Mouse (Mus musculus) spleen, postnatal 10 days (tissue): ENCODE measurements at regions not wholly inside any gene's neighbourhood (a gene's known extent, or its start where the extent isn't known, plus 50 kb on each side); places are given as distances from the start of the nearest gene placed in this dataset.
A peak's percentile ranks its signal among the peaks of the same experiment; 100 is the strongest.

ENCODE experiments used
- DNase-seq, 2 experiments: peaks; one replicate each; pipeline ENCODE4 v3.0.0; 2021 to 2022; ENCODE audit warnings: low spot score in 2 of 2

- DNase-seq = no peak
These were observed 180.5 kb upstream of the Dlk1 start for GRCm38 (mm10) chr12:109272101-109272500.

DNA sequence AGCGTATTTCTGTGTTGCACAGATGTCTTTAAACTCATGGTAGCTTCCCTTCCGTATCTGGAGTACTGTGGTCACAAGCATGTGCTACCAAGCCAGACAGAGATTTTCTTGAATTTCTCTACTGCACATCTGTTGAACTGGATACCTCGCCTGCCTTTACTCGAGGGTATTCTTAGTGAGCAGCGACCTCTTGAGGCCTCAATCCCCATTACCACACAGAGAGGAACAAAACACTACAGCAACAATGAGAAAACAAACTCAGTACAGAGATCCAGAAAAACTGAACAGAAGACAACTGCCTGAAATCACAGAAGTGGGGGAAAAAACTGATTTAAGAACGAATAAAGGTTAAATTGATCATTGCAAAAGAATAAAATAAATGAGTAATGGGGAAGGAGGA, 137.8 kb upstream of the Dlk1 start:
- peak in 1 of 2 experiments; percentile 43 for DNase-seq

DNA sequence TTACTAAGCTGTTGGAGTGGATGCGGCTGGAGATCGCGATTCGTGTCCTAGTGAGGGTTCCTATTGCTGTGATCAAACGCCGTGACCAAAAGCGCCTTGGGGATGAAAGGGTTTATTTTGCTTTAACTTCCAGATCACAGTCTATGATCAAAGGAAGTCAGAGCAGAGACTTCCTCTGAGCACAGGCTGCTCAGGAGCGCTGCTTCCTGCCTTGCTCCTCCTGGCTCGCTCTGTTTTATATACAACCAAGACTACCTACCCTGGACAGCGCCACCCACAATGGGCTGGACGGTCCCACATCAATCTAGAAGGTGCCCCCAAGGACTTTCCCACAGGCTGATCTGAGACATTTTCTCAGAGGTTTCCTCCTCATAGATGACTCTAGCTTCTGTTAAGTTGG, 126.6 kb upstream of the Dlk1 start:
- DNase-seq = no peak

DNA sequence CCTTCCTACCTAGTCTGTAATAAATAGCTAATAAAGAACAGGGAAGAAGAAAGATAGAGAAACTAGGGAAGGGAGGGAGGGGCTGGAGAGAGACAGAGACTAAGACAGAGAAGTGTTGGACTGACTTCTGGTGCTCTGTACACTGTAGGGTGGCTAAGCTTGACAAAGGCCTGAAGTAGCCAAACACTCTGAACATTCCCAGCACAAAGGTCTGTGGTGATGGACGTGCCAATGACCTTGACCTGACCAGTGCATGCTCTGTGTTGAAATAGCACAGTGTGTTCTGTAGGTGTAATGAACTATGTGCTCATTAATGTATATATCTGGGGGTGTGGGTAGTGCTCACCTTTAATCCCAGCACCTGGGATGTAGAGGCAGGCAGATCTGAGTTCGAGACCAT, 81.3 kb upstream of the Dlk1 start:
- DNase-seq = no peak

DNA sequence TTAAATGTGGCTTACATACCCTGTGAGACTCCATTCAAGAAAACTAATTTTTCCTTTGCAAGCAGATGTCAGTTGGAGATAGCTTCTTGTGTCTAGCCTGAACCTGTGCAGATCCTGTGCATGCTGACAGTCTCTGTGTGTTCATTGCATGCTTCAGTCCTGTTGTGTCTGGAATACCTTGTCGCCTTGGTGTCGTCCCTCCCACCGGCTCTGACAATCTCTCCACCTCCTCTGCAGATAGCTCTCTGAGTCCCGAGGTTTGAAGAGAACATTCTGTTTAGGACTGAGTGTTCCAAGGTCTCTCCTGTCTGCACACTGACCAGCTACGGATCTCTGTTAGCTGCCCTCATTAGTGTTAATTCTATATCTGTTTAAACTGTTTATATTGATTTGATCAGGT, 66.8 kb upstream of the Dlk1 start:
- no peak for DNase-seq

DNA sequence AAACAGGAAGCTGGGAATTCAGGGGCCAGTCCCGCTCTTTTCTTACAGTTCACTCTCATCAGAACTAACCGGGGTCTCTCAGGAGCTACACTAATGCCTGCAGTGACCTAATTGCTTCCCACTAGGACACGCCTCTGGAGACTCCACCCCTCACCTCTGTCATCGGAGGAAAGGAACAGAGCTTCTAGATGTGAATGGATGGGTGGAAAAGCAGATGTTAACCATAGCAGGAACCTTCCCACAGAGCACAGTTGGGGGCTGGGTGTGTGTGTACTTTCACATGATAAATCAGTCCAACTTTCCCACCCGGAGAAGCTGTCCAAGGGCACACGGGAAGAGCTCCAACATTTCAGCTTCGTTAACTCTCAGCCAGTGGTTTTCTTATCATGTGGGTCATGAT, 63.8 kb upstream of the Dlk1 start:
- DNase-seq = no peak

DNA sequence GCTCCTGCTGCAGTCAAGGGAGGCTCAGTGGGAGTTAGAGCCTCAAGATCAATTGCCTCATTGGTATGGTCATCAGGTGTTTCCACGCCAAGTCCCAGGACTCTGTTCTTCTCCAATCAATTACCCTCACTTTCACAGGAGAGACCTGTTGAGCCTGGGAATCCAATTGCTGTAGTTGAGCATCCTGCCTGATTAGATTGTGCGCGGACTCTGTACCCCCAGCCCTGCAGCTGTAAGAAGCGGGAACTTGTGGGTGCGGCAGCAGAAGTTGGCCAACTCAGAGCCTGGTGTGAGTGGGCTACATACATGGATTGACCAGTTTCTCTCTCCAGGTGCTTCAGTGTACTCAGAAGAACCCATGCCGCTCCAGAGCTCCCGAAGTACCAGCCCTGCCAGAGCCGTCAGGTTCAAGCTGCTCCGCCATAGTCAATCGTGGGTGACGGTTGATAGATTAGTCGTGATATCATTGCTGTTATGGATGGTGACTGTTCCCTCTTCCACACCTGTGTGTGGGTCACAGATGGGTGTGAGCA, 62.2 kb upstream of the Dlk1 start:
- no peak for DNase-seq

DNA sequence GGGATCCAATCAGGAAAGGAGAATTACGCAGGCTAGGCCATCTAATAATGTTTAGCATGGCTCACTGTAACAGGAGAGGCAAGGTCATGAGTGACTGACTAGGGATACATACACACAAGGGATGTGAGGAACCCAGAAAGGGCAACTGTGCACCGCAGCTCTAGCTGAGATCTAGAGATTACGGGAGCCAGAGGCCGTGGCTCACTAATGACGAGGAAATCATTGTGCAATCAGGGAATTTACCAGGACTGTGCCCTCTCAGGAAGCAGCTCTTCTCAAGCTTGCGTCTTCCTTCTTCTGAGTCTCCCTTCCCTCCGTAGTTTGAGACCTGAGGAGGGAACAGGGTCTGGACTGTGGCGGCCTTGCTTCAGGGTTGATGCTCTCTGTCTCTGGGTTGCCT, 61.6 kb upstream of the Dlk1 start:
- DNase-seq = no peak

- no peak for DNase-seq
These were observed 59.3 kb upstream of the Dlk1 start for GRCm38 (mm10) chr12:109393326-109393725.

DNA sequence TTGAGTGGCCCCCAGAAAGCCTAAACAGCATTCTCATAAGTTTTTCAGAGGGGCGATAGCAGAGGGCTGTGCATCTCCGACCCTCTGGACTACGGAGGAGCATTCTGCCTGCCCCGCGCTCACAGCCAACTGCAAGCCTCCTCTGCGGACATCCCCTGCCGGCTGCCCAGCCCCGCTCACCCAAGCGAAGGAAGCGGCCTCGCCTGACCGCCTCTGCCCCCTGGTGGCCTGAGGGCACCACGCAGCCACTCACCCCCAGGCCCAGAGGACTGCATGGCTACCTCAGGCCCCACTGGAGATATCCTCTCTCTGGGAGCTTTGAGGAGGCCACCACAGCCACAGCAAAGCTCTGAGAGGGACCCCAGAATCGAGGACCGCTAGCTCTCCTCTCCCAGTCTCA, 58.8 kb upstream of the Dlk1 start:
- DNase-seq = peak; percentile 28 to 75

DNA sequence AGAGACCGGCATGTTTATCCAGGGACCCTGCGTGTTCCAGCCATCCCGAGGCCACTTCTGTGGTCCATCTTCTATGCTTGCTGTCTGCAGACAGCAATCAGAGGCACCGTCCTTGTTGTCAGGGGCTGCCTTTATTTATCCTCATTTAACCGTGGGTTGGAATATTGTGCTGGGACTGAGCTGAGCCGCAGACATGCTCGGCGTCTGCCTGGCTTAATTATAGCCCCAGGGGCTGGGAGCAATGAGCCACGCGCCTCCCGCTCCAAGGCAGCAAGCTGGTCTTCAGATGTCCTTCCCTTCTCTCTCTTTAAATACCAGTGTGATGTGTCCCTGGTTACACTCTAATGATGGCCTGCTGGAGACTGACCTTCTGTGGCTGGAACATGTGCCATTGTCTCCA, 58.2 kb upstream of the Dlk1 start:
- DNase-seq = no peak

DNA sequence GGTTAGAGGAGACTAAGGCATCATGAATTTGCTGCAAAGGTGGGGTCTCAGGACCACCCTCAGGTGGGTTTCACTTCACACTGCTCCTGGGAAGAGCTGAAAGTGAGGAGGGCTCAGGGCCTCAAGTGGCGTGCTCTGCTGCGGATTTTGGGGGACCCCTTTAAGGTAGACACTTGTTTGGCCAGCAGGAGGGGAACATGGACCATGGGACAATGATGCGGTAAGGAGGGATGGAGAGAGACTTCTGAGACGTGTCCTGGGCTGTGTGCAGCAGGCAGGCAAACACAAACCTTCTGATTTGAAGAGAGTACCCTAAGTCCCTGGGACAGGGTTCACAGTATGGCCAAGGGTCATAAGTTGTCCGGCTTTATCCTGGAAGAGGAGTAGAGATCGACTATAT, 56.0 kb upstream of the Dlk1 start:
- no peak for DNase-seq

DNA sequence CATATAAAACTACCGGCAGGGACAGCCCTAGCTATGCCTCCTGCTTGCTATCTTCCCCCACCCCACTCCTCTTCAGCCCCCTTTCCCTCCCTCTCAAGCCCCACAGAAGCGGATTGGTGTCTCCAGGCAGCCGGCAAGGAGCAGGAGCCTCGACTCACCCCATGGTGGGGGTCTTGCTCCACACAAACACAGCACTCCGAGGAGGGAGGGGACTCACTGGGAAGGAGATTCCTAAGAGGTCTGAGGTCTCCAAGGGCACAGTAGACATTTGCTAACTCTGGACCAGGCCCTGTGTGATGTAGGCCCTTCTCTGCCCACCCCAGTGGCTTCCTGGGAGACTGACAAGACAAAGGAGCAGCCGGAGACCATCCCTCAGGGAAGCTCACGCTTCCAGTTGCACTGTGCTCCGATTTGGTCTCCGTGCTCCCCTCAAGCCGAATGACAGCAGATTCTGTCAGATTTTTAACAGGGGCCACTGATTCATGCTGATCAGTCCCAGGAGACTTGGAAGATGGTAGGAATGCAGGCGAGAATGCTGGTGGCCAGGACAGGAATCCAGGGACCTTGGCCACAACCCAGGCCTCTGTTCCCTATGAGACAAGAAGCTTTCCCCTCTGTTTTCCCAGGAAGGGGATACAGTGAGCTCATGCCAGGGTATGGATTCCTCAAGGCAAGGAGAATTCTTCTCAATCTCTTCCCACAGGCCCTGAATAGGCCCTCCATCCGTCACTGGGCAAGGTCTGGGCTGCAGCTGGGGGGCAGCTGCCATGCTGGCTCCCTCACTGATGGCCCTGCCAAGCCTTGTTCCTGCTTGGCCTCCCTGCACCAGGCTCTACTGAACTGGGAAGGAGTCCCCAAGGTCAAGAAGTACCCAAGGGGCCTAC, 55.2 kb upstream of the Dlk1 start:
- no peak for DNase-seq

DNA sequence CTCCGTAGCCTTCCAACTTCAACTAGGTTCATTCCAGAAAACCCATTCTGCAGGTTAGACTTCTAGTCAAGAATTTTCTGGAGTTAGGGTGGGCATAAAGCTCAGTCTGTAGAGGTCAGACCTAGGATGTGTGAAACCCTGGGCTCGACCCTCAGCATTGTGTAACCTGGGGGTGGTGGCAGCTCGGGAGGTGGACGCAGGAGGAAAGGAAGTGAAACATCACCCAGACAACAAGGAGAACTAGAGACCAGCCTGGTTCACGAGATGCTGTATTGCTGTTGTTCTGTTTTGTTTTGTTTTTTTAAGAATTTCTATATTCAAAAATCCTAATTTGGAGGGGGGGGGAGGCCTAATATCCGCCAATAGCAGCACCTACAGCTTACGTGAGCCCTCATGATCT, 54.1 kb upstream of the Dlk1 start:
- DNase-seq = no peak

GRCm38 (mm10) chr12:109398951-109399350, 53.7 kb upstream of the Dlk1 start:
- no peak for DNase-seq

DNA sequence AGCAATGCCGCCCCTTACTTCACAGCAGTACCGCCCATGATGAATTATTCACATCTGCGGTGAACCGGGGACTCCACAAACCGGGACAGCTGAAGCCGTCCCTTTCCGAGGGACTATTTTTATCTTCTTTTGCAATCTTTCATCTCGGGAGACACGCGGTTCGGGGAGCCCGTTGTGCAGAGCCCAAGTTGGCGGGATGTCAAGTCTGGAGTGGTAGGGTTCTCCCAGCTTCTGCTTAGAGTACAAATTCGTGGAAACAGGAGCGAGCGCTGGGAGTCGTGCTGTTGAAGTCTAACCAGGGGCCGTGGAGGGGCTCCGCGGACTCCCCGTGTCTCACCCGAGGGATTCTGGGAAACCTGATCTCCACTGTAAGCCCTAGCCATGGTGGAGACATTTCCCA, 53.0 kb upstream of the Dlk1 start:
- no peak for DNase-seq

GRCm38 (mm10) chr12:109400041-109400440, 52.6 kb upstream of the Dlk1 start:
- no peak for DNase-seq

DNA sequence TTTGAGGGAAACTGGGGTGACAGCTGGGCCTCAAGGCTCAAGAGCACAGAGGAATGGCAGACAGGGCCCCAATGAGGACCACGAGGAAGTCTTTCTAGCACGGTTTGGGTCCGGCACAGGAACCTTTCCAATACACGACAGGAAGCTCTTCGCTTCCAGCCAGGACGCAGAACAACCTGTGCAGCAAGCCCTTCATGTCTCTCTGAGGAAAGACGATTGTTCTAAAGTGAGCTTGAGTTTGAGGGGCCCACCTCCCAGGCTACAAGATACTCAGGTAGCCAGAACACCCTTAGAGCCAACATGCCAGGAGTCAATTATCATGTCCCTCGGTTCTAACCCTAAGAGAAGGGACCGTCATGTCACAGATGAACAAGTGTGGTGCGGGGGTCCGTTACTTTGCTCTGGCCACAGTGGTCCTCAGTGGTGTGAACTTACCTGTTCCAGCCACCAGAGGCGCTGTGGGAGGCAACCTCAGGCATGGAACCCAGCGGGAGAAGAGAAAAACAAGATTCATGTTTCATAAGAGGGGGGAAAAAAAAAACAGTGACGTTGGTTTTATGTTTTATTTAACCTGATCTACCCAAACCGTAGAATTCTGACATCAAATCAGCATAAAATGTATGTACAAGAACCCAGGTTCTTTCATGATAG, 51.6 kb upstream of the Dlk1 start:
- DNase-seq = peak in 1 of 2 experiments; percentile 45

DNA sequence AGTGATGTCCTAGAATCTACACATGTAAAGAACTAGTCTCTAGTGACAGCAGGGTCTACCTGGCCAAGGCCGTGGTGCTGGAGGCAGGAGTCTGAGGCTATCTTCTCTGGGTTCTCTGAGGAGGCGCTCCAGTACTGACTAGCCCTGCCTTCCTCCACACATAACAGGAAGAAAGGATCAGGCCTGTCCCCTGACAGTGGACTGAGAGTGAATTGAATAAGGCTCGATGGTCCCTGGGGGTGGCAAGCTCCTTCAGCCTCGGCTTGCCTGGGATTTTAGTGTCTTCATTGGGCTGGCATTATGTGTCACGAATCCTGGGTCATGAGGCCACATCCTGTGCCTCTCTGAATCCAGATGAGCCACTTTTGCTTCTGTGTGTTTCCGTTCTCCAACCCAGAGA, 50.9 kb upstream of the Dlk1 start:
- no peak for DNase-seq

DNA sequence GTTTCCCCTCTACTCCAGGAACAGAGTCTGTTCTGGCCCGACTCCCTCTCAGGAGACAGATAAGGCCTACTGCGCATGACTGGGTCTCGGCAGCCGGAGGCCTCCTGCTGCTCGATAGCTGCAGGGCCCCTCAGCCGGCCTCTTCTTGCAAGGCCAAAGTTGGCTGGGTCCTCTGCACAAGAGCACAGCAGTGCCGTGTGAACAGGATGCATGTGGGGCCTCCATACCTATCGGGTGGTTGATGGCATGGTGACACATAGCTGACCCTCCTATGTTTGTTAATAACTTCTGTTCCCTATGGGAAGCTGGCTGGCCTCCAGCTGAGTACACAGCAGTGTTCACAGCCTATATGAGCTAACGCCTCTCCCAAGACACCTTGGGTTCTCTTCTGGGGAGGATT, 50.4 kb upstream of the Dlk1 start:
- DNase-seq = no peak
